Mouse (Mus musculus) 416B (cell line): ENCODE results near the gene Dtx2.
A peak's percentile ranks its signal among the peaks of the same experiment; 100 is the strongest.
"Not testable (repeated sequence)": the region's sequence is repeated elsewhere in the genome, so short reads cannot be mapped to it uniquely, and the experiment has no call there.

Source experiments
- DNase-seq: peaks from one replicate; pipeline ENCODE4 v3.0.0; 2011; ENCODE audit warnings: low read depth

Dtx2 gene

GRCm38 (mm10) chr5:136027612-136028311 lies 33.2 kb downstream of the Dtx2 start:
- DNase-seq, result no peak

DNA sequence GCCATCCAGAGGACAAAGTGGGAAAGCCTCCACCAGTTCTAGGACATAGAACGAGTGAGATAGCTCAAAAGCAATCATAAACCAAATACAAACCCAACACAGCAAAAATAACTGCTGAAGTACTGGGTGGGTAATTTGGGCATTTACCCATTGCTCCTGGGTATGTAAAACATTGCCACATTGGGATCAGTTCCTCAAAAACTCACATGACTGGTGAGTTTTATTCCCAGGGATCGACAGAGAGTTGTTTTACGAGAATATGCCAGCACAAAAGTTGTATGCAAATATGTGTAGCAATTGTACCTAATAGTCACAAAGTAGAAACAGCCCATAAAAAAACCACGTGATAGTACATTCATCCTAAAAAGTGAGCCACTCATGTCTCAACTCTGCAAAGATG lies 40.3 kb downstream of the Dtx2 start:
- no peak for DNase-seq

- DNase-seq, result no peak
Observed at GRCm38 (mm10) chr5:136035285-136035684, 40.7 kb downstream of the Dtx2 start.

DNA sequence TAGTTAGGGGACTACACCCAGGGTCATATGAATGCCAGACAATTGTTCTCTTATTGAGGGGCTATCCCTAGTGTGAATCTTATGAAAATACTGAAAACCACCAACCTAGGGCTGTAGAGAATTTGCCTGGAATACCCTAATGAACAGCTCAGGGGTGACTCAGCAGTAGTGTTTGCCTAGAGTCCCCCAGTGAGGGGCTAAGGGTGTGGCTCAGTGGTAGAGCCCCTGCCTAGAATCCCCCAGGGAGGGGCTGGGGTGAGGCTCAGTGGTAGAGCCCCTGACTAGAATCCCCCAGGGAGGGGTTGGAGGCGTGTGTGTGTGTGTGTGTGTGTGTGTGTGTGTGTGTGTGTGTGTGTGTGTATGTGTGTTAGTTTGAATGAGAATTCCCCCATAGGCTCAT lies 42.1 kb downstream of the Dtx2 start:
- DNase-seq, result no peak

DNA sequence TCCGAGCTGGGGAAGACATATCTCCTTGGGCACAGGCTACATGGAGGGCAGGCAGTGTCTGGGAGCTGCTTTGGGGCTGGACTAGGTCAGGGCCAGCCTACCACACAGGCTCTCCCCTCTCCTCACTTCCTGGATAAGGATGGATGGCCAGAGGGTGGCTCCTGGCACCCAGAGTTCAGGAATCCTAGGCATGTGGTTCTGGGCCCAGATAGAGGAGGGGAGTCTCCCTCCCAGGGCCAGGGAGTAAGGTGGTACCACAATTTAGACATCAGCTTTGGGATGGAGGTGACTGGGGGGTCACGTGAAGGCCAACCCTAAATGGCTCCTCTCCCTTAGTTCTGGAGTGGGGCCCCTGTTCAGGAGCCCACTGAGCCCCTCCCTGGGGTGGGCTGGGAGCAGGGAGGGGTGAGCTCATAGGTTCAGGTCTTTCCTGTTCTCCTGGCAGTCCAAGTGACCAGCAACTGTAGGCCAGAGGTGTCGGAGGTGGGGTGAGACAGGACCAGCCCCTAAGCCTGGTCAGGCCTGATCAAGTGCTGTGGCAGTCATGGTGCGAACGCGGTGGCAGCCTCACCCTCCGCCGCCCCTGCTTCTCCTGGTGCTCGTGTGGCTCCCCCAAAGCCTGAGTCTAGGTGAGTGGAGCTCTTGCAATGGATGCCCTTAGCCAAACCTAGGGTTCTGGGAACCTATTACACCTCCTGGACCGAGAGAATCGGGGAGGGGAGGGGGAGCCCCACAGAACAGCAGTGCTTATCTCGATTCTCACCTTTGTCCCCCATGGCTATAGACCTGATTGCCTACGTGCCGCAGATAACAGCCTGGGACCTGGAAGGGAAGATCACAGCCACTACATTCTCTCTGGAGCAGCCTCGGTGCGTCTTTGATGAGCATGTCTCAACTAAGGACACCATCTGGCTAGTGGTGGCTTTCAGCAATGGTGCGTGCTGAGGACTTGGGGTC lies 43.9 kb downstream of the Dtx2 start, which contains the start of gene Upk3b:
Upk3b (plus strand) TSS at position 239 of the 957 bp plus-strand sequence.
- no peak for DNase-seq

DNA sequence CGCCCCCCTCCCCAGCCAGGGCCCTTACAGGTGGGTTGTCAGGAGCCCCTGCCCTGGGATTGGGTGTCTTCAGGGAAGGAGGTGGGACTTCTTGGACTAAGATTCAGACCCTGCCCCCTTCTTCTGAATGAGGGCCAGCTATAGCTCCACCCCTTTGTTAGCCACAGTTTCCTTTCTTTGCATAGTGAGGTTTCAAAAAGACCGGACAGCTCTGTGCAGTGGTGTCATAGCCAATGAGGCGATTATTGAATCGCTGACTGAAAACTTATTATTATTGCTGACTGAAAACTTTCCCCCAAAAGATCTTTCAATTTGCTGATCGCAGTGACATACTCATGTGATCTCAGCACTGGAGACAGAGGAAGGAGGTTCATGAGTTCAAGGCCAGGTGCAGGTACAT lies 45.6 kb downstream of the Dtx2 start:
- DNase-seq, result peak; percentile 91

DNA sequence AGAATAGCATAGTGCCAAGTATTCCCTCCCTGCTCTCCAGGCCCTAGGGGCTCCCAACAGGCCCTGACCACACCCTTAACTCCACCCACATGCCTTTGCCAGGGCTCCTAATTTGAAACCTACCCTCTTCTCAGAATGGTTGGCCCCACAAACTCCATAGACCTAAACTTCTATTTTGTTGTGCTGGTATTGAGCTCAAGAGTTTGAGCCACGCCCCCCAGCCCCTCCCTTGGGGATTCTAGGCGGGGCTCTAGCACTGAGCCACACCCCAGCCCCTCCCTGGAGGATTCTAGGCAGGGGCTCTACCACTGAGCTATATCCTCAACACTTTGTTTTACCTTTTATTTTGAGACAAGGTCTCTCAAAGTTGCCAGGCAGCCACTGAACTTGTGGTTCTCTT lies 46.7 kb downstream of the Dtx2 start:
- peak; percentile 41 for DNase-seq

- no peak for DNase-seq
Observed at GRCm38 (mm10) chr5:136041666-136042065, 47.1 kb downstream of the Dtx2 start.

- peak; percentile 47 for DNase-seq
Observed at GRCm38 (mm10) chr5:136044865-136045264, 50.3 kb downstream of the Dtx2 start.

- peak; percentile 62 for DNase-seq
Observed at GRCm38 (mm10) chr5:136045408-136045807, 50.8 kb downstream of the Dtx2 start.

GRCm38 (mm10) chr5:136045987-136046386 lies 51.4 kb downstream of the Dtx2 start:
- peak; percentile 77 for DNase-seq

DNA sequence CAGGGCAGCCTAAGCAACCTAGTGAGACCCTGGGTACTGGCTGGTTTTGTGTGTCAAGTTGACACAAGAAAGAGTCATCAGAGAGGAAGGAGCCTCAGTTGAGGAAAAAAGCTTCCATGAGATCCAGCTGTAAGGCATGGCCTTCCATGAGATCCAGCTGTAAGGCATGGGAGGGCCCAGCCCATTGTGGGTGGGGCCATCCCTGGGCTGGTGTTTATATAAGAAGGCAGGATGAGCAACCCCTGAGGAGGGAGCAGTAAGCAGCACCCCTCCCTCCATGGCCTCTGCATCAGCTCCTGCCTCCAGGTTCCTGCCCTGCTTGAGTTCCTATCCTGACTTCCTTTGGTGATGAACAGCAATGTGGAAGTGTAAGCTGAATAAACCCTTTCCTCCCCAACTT lies 53.9 kb downstream of the Dtx2 start:
- not testable (repeated sequence) for DNase-seq

GRCm38 (mm10) chr5:136049926-136050325 lies 55.3 kb downstream of the Dtx2 start:
- no peak for DNase-seq

DNA sequence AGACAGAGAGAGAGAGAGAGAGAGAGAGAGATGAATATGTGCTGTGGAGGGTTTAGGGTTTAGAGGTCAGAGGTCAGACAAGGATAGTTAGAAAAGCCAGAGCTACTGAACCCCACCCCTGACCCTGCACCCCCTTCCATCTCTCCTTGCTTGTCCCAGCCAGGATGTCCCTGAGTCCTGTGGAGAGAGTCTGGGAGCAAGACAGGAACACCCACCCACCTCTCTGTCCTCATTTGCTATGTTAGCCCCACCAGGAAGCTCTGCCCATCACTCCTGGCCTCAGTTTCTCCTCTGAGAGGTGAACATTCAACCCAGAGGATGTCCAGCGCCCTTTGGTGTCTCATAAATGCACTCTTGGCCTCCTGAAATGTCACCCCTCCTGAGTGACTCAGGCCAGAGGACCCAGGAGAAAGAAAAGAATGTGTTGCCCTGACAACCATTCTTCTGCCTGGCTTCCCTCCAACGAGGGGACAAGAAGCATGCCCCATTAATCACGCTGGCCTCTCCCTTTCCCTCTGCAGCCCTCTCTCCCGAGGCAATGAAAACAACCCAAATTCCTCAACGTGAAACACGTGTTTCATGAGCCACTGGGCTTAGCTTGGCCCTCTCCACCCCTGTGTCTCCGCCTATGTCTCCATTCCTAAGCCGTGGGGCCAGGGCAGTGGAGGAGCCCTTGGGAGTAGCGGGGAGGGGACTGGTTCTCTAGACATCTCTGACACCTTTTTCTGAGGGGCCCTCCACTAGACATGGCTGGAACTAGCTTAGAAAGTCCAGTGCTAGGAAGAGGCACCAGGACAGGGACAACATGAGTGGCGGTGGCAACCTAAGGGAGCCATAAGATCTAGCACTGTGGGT lies 56.9 kb downstream of the Dtx2 start:
- DNase-seq, result no peak

- peak; percentile 26 for DNase-seq
Observed at GRCm38 (mm10) chr5:136052861-136053655, 58.5 kb downstream of the Dtx2 start.

DNA sequence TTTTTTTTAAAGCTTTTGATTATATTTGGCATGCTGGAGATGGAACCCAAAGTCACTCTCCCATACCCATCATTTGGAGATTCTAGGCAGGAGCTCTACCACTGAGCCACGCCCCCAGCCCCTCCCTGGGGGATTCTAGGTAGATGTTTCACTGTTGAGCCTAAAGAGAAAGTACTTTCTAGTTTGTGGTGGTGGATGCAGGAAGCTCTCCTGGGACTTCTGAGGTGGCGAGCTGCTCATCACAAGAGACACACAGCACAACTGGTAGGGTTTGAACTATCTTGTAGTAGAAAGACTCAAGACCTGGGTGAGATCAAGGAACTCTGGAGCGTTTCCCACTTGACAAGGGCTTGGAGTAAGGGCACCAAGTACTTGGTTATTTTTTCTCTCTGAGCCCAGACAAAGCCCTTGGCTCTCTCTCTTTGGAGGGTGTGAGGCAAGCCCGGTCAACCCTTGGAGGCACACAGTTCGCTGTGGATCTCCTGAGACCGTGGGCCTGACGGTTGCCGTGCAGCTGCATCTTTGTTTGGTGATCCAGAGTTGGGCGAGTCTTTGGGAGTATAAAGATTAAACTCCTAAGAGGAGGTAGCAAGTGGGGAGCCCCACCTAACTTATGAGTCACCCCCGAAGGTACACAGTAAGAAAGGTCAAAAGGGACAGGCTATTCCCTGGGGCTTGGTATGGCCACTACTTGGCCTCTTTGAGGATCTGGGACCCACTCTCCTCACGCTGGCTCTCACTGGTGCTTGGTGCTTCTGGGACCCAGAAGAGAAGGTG lies 59.9 kb downstream of the Dtx2 start, which contains the start of gene Upk3bl:
Upk3bl (plus strand) TSS at position 192 of the 777 bp plus-strand sequence.
- no peak for DNase-seq

GRCm38 (mm10) chr5:136056062-136056461 lies 61.5 kb downstream of the Dtx2 start:
- no peak for DNase-seq

DNA sequence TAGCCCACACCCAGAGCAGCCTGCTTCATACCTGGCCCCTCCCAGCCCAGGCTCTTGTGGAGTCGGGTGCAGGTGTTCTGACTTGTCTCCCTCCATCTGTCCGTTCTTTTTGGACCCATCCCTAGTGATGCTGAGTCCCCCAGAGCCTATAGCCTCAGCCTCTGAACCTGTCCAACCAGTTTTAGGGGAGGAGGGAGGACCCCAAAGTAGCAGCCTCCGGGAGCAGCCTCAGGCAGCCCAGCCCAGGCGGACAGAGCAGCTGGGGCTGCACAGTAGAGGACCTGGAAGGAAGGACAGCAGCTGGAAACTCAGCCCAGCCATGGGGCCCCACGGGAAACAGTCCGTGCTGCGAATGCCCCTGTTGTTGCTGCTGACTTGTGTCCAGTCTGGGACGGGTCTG lies 62.5 kb downstream of the Dtx2 start:
- no peak for DNase-seq

GRCm38 (mm10) chr5:136061567-136061966 lies 67.0 kb downstream of the Dtx2 start:
- peak; percentile 70 for DNase-seq

- no peak for DNase-seq
Observed at GRCm38 (mm10) chr5:136063920-136064319, 69.3 kb downstream of the Dtx2 start.
